In the genomic region with DNA sequence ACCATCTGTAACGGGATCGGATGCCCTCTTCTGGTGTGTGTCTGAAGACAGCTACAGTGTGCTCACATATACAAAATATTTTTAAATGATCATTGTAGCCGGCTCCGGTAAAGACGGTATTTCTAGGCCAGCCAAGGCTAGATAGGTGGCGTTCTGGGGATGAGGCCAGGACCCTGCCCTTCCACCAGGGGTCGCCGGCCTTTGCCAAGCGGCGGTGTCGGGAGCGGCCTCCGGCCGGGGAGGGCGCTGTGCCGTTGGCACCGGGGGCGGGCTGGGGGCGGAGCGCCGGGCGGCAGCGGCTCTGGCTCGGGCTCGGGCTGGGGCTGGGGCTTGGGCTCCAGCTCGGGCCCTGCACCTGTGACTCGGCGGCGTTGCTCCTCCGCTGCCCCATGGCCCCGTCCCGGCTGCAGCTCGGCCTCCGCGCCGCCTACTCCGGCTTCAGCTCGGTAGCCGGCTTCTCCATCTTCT, we compare ENCODE assay signal across 8 mouse cellular contexts. TPM values are rescaled to one million over a fixed set of nuclear protein-coding genes. Genes with fewer than 3 reads are reported as not detected.
DNase-seq lines count a peak whose midpoint lies in the region; ATAC-seq and TF ChIP-seq lines count a peak whose summit lies in the region.

No protein-coding gene starts in this region.

- H3K9me3 ChIP-seq in ES-E14 (ENCODE audit: control insufficient read depth, insufficient read depth, low read depth, low read length) = no peaks in the 10 kb centered on the region
- H3K9me3 ChIP-seq in forebrain, embryonic 15.5 days = no peaks in the 10 kb centered on the region
- H3K9me3 ChIP-seq in lung, embryonic 15.5 days = no peaks in the 10 kb centered on the region

- peak overlapping the region; percentile 90 for H3K9ac ChIP-seq in ES-E14 (ENCODE audit: insufficient read depth, low read depth, low read length, poor library complexity, severe bottlenecking)
- H3K9ac ChIP-seq in forebrain, embryonic 15.5 days (replicated peaks) = peak overlapping the region; percentile 78
- H3K9ac ChIP-seq in lung, embryonic 15.5 days = peak overlapping the region; percentile 84

- H3K36me3 ChIP-seq in ES-E14 (ENCODE audit: control insufficient read depth, insufficient read depth, low read length, poor library complexity, severe bottlenecking) = no peaks in the 10 kb centered on the region
- no peaks in the 10 kb centered on the region for H3K36me3 ChIP-seq in forebrain, embryonic 15.5 days
- H3K36me3 ChIP-seq in lung, embryonic 15.5 days = no peaks in the 10 kb centered on the region
- no peaks in the 10 kb centered on the region for H3K36me3 ChIP-seq in thymus, adult 2 months (ENCODE audit: control insufficient read depth, insufficient read depth, low read length)

- 3% methylated on average over 27 of the region's 39 CpGs for WGBS in forebrain, embryonic 15.5 days
- WGBS in lung, embryonic 15.5 days = 3% methylated on average over 39 of the region's 39 CpGs
- 2% methylated on average over 39 of the region's 39 CpGs for WGBS in olfactory bulb, adult 2 months
- 2% methylated on average over 39 of the region's 39 CpGs for WGBS in thymus, adult 2 months

- peak; percentile 74 for DNase-seq in ES-E14 (ENCODE audit: low read depth, low spot score)
- peak; percentile 88 for DNase-seq in cerebellum, adult 11 months
- DNase-seq in heart, postnatal 4 days = peak; percentile 94
- peak; percentile 68 to 83 for DNase-seq in layer of hippocampus, adult 8-10 months (ENCODE audit: low spot score in 2 of 2)
- DNase-seq in thymus, adult 2 months = peak; percentile 95

- ATAC-seq in forebrain, embryonic 15.5 days (replicated peaks) = peak; percentile 79
- ATAC-seq in lung, embryonic 15.5 days (ENCODE audit: borderline replicate concordance, extremely low read depth, low FRiP score, low TSS enrichment) = peak; percentile 82

- H3K4me1 ChIP-seq in ES-E14 (ENCODE audit: control insufficient read depth in 2 of 2, insufficient read depth in 2 of 2, low read length in 2 of 2, poor library complexity in 1 of 2) = peaks cover 6 to 27% of the 10 kb centered on the region in 2 experiments; a peak in 3 of 4 replicates
- H3K4me1 ChIP-seq in forebrain, embryonic 15.5 days = peaks cover 43% of the 10 kb centered on the region
- H3K4me1 ChIP-seq in lung, embryonic 15.5 days = peaks cover 73% of the 10 kb centered on the region
- peaks cover 55% of the 10 kb centered on the region for H3K4me1 ChIP-seq in olfactory bulb, adult 2 months (ENCODE audit: control insufficient read depth, insufficient read depth, low read length)
- H3K4me1 ChIP-seq in thymus, adult 2 months (replicated peaks; ENCODE audit: control insufficient read depth, insufficient read depth, low read length) = peaks cover 49% of the 10 kb centered on the region

- H3K4me3 ChIP-seq in ES-E14 (ENCODE audit: insufficient read depth in 1 of 2, low read depth in 1 of 2, low read length in 2 of 2, poor library complexity in 1 of 2, severe bottlenecking in 1 of 2) = peak overlapping the region; percentile 85 to 86
- H3K4me3 ChIP-seq in forebrain, embryonic 15.5 days = peak overlapping the region; percentile 68
- peak overlapping the region; percentile 74 for H3K4me3 ChIP-seq in lung, embryonic 15.5 days
- H3K4me3 ChIP-seq in olfactory bulb, adult 2 months (ENCODE audit: insufficient read depth, low read depth, low read length) = peak overlapping the region; percentile 96
- peak overlapping the region; percentile 87 for H3K4me3 ChIP-seq in thymus, adult 2 months (ENCODE audit: control insufficient read depth, insufficient read depth, low read length)

- peaks cover 10% of the 10 kb centered on the region; the same call in 1 of the 2 replicates for H3K27me3 ChIP-seq in forebrain, embryonic 15.5 days
- peaks cover 13% of the 10 kb centered on the region; the same call in 1 of the 2 replicates for H3K27me3 ChIP-seq in lung, embryonic 15.5 days
- H3K27me3 ChIP-seq in thymus, adult 2 months (ENCODE audit: control insufficient read depth, insufficient read depth, low read length) = no peaks in the 10 kb centered on the region

- peak overlapping the region; percentile 86 for H3K4me2 ChIP-seq in forebrain, embryonic 15.5 days (replicated peaks)
- peak overlapping the region; percentile 91 for H3K4me2 ChIP-seq in lung, embryonic 15.5 days

- in situ Hi-C loops in ES-E14 (cut with MboI; ENCODE audit: low sequenced_read_pairs in 2 of 2, unreplicated experiment in 2 of 2) = no loop called here

- no peak overlapping the region; the same call in 1 of the 2 replicates for H3K27ac ChIP-seq in ES-E14 (ENCODE audit: insufficient read depth, low read depth, low read length, poor library complexity, severe bottlenecking)
- peak overlapping the region; percentile 62 for H3K27ac ChIP-seq in forebrain, embryonic 15.5 days (replicated peaks)
- H3K27ac ChIP-seq in lung, embryonic 15.5 days = peak overlapping the region; percentile 44; the same call in 1 of the 2 replicates
- peak overlapping the region; percentile 84 for H3K27ac ChIP-seq in olfactory bulb, adult 2 months (ENCODE audit: insufficient read depth, low read depth, low read length)
- no peak overlapping the region for H3K27ac ChIP-seq in thymus, adult 2 months (ENCODE audit: control insufficient read depth, insufficient read depth, low read length)

- peak; percentile 89 for TF ChIP-seq POLR2A in olfactory bulb, adult 2 months (IDR thresholded peaks at IDR 0.05; ENCODE audit: insufficient read depth, low read depth, low read length)
- peak; percentile 92 for TF ChIP-seq POLR2A in thymus, adult 2 months (IDR thresholded peaks at IDR 0.05; ENCODE audit: control insufficient read depth, extremely low read depth, insufficient read depth, low read length, poor library complexity)

- peak; percentile 98 for TF ChIP-seq CTCF in olfactory bulb, adult 2 months (IDR thresholded peaks at IDR 0.05; ENCODE audit: insufficient read depth, low read depth, low read length)
- TF ChIP-seq CTCF in thymus, adult 2 months (IDR thresholded peaks at IDR 0.05; ENCODE audit: borderline replicate concordance, control insufficient read depth, extremely low read depth, insufficient read depth, low read length, poor library complexity) = peak; percentile 100

TF ChIP-seq in ES-E14, 5 proteins besides CTCF, POLR2A, EP300 and RAD21:
- TF ChIP-seq HCFC1 (IDR thresholded peaks at IDR 0.05; ENCODE audit: borderline replicate concordance, insufficient read depth, low read length) (peak; percentile 54; the same call in 1 of the 2 replicates), MAFK (IDR thresholded peaks at IDR 0.05; ENCODE audit: insufficient read depth, low read depth, low read length) (0 out of 2 replicates have a peak, but pooled peaks have one; percentile 11), ZC3H11A (IDR thresholded peaks at IDR 0.05; ENCODE audit: borderline replicate concordance, low read depth, low read length) (no peak)

RNA-seq across cellular contexts. Expression of gene Slc48a1, which starts 5.8 kb away (rescaled TPM):
- total RNA-seq in ES-E14 (2012; rRNA removed) = 15.8 and 18.6 TPM in 2 replicates
- polyA plus RNA-seq in forebrain, embryonic 15.5 days (2015; fragmentation: Nextera tagmentation; extraction: Ambion mirVana) = 64.9 and 66.6 TPM in 2 replicates
- 10 to 100 TPM; 58.7 to 59.2 TPM for total RNA-seq in heart, postnatal 4 days (2021)
- 100 to 1,000 TPM; 131 to 151 (median 146) TPM for total RNA-seq in layer of hippocampus, adult 8-10 months (2022)
- polyA plus RNA-seq in lung, embryonic 15.5 days (2015; fragmentation: Nextera tagmentation; extraction: Ambion mirVana) = 38.7 and 42.2 TPM in 2 replicates
- not detected in 2 replicates for polyA plus RNA-seq in olfactory bulb, adult 2 months (2012; ENCODE audit: insufficient read depth, insufficient read length, low replicate concordance, missing spikeins)
- polyA plus RNA-seq in thymus, adult 2 months (2012; rRNA removed) = 62.1 and 62.8 TPM in 2 replicates

RNA-seq across cellular contexts. Expression of gene Rapgef3, which starts 16.4 kb away (rescaled TPM):
- 12.5 and 12.7 TPM in 2 replicates for total RNA-seq in ES-E14 (2012; rRNA removed)
- polyA plus RNA-seq in forebrain, embryonic 15.5 days (2015; fragmentation: Nextera tagmentation; extraction: Ambion mirVana) = 8.6 and 9.0 TPM in 2 replicates
- 10 to 100 TPM; 32.7 to 33.4 TPM for total RNA-seq in heart, postnatal 4 days (2021)
- 10 to 100 TPM; 52.2 to 70.6 (median 55.7) TPM for total RNA-seq in layer of hippocampus, adult 8-10 months (2022)
- polyA plus RNA-seq in lung, embryonic 15.5 days (2015; fragmentation: Nextera tagmentation; extraction: Ambion mirVana) = 21.1 and 23.4 TPM in 2 replicates
- not detected in 2 replicates for polyA plus RNA-seq in olfactory bulb, adult 2 months (2012; ENCODE audit: insufficient read depth, insufficient read length, low replicate concordance, missing spikeins)
- polyA plus RNA-seq in thymus, adult 2 months (2012; rRNA removed) = 276 and 278 TPM in 2 replicates

RNA-seq across cellular contexts. Expression of gene Endou, which starts 53.0 kb away (rescaled TPM):
- 0.16 and 0.31 TPM in 2 replicates for total RNA-seq in ES-E14 (2012; rRNA removed)
- 0.22 TPM in 1 of 2 replicates, not detected in the other for polyA plus RNA-seq in forebrain, embryonic 15.5 days (2015; fragmentation: Nextera tagmentation; extraction: Ambion mirVana)
- 1 to 10 TPM; 3.5 to 4.6 TPM for total RNA-seq in heart, postnatal 4 days (2021)
- 1 to 10 TPM in 2 of 4 experiments, under 1 TPM in 2; 0.69 to 3.6 (median 2.2) TPM for total RNA-seq in layer of hippocampus, adult 8-10 months (2022)
- 0.48 and 1.1 TPM in 2 replicates for polyA plus RNA-seq in lung, embryonic 15.5 days (2015; fragmentation: Nextera tagmentation; extraction: Ambion mirVana)
- not detected in 2 replicates for polyA plus RNA-seq in olfactory bulb, adult 2 months (2012; ENCODE audit: insufficient read depth, insufficient read length, low replicate concordance, missing spikeins)
- polyA plus RNA-seq in thymus, adult 2 months (2012; rRNA removed) = 276 and 294 TPM in 2 replicates

Comparison
In these comparisons a context has a peak if more than half of its experiments do, and no peak if none do; other contexts are left out.
1. H3K27ac ChIP-seq: peak in forebrain, embryonic 15.5 days (single experiment), lung, embryonic 15.5 days (single experiment) and olfactory bulb, adult 2 months (single experiment); none in ES-E14 (single experiment) and thymus, adult 2 months (single experiment).
2. RNA of gene Endou, which starts 53.0 kb away (polyA plus RNA-seq): 276 to 294 TPM in thymus, adult 2 months and not detected in olfactory bulb, adult 2 months; 0.48 to 1.1 TPM in lung, embryonic 15.5 days and 0.22 TPM in forebrain, embryonic 15.5 days; every median in the first group is over 10 times any median in the second.
3. Peak in every context shown above with its lines, with median percentiles within 50 percentile points of each other: DNase-seq, H3K4me3 ChIP-seq and H3K9ac ChIP-seq.